Mouse (Mus musculus) erythroblast, embryonic 14.5 days (primary cell): ENCODE results near the gene Gm5767. TPM values are rescaled to one million over a fixed set of nuclear protein-coding genes. Genes with fewer than 3 reads are reported as not detected.

Experiments
- H3K27me3 ChIP-seq: 2 replicates; pipeline ENCODE4 v1.6.1; 2012; ENCODE audit warnings: inconsistent platforms; ENCODE audit not compliant: control insufficient read depth
- H3K36me3 ChIP-seq: 2 replicates; pipeline ENCODE4 v1.6.1; 2012; ENCODE audit warnings: mild to moderate bottlenecking, inconsistent platforms; ENCODE audit not compliant: control insufficient read depth
- H3K4me1 ChIP-seq: 2 replicates; pipeline ENCODE4 v1.6.1; 2012; ENCODE audit warnings: inconsistent platforms; ENCODE audit not compliant: control insufficient read depth
- H3K4me3 ChIP-seq: replicated peaks from 2 replicates; pipeline ENCODE3; 2012; ENCODE audit warnings: moderate library complexity, mild to moderate bottlenecking, inconsistent platforms
- H3K9me3 ChIP-seq: 2 replicates; pipeline ENCODE4 v1.6.1; 2012; ENCODE audit warnings: low read length, inconsistent platforms, mixed read lengths; ENCODE audit not compliant: control insufficient read depth
- GATA1 ChIP-seq: IDR thresholded peaks from 2 replicates; pipeline ENCODE4 v1.6.1; 2012; ENCODE audit warnings: low read length, inconsistent platforms, mixed read lengths
- TAL1 ChIP-seq: IDR thresholded peaks from 3 replicates; pipeline ENCODE4 v1.6.1; 2012; ENCODE audit warnings: low read length, inconsistent platforms, mixed read lengths
- polyA plus RNA-seq: library from polyadenylated mRNA; stranded (reverse); fragments of >175 nt; gene quantifications from 2 replicates; pipeline ENCODE4 v1.2.3, GENCODE M21; 2012

Gene Gm5767
- polyA plus RNA-seq, 1 experiment = not detected

GRCm38 (mm10) chr16:8673343-8673742, 7.2 kb upstream of the Gm5767 start:
- peaks cover 94% of the 10 kb centered on the region for H3K4me1 ChIP-seq
- H3K27me3 ChIP-seq = 0 out of 2 replicates have a peak, but pooled peaks cover 2% of the 10 kb centered on the region
- H3K4me3 ChIP-seq = no peak overlapping the region
- TF ChIP-seq GATA1 (no peak), TAL1 (no peak)
- H3K9me3 ChIP-seq = no peaks in the 10 kb centered on the region
- H3K36me3 ChIP-seq = peaks cover 43% of the 10 kb centered on the region

GRCm38 (mm10) chr16:8674165-8674564, 6.4 kb upstream of the Gm5767 start:
- Histone ChIP-seq H3K4me3 (peak overlapping the region; percentile 42), H3K27me3 (0 out of 2 replicates have a peak, but pooled peaks cover 2% of the 10 kb centered on the region)

GRCm38 (mm10) chr16:8675559-8675958, 5.0 kb upstream of the Gm5767 start:
- Histone ChIP-seq H3K36me3 (peaks cover 37% of the 10 kb centered on the region), H3K27me3 (0 out of 2 replicates have a peak, but pooled peaks cover 2% of the 10 kb centered on the region), H3K4me1 (peaks cover 92% of the 10 kb centered on the region), H3K9me3 (no peaks in the 10 kb centered on the region), H3K4me3 (peak overlapping the region; percentile 52)
- TF ChIP-seq TAL1 (no peak), GATA1 (no peak)

More at GRCm38 (mm10) chr16:8674165-8674564, 6.4 kb upstream of the Gm5767 start:
- Histone ChIP-seq H3K9me3 (no peaks in the 10 kb centered on the region), H3K4me1 (peaks cover 94% of the 10 kb centered on the region), H3K36me3 (peaks cover 41% of the 10 kb centered on the region)
- TF ChIP-seq TAL1 (no peak), GATA1 (no peak)

- TF ChIP-seq TAL1 (peak; percentile 87), GATA1 (peak; percentile 52)
- Histone ChIP-seq H3K4me3 (peak overlapping the region; percentile 52), H3K9me3 (no peaks in the 10 kb centered on the region), H3K4me1 (peaks cover 92% of the 10 kb centered on the region), H3K27me3 (0 out of 2 replicates have a peak, but pooled peaks cover 2% of the 10 kb centered on the region), H3K36me3 (peaks cover 39% of the 10 kb centered on the region)
Measured at GRCm38 (mm10) chr16:8676228-8676627, 4.3 kb upstream of the Gm5767 start.

GRCm38 (mm10) chr16:8676800-8677199, 3.8 kb upstream of the Gm5767 start:
- Histone ChIP-seq H3K4me1 (peaks cover 87% of the 10 kb centered on the region), H3K27me3 (0 out of 2 replicates have a peak, but pooled peaks cover 2% of the 10 kb centered on the region), H3K9me3 (no peaks in the 10 kb centered on the region), H3K4me3 (peak overlapping the region; percentile 52), H3K36me3 (peaks cover 45% of the 10 kb centered on the region)
- TF ChIP-seq TAL1 (no peak), GATA1 (no peak)

- H3K36me3 ChIP-seq = peaks cover 55% of the 10 kb centered on the region
- TF ChIP-seq TAL1 (no peak), GATA1 (no peak)
- H3K9me3 ChIP-seq = no peaks in the 10 kb centered on the region
- peaks cover 87% of the 10 kb centered on the region for H3K4me1 ChIP-seq
- peak overlapping the region; percentile 2 for H3K4me3 ChIP-seq
- 0 out of 2 replicates have a peak, but pooled peaks cover 2% of the 10 kb centered on the region for H3K27me3 ChIP-seq
Measured at GRCm38 (mm10) chr16:8678035-8678434, 2.5 kb upstream of the Gm5767 start.

- Histone ChIP-seq H3K36me3 (peaks cover 61% of the 10 kb centered on the region), H3K9me3 (no peaks in the 10 kb centered on the region), H3K4me1 (peaks cover 87% of the 10 kb centered on the region), H3K4me3 (no peak overlapping the region), H3K27me3 (0 out of 2 replicates have a peak, but pooled peaks cover 2% of the 10 kb centered on the region)
- TF ChIP-seq TAL1 = no peak
- no peak for TF ChIP-seq GATA1
Measured at GRCm38 (mm10) chr16:8678676-8679075, 1.9 kb upstream of the Gm5767 start.

- TF ChIP-seq TAL1 (no peak), GATA1 (no peak)
- Histone ChIP-seq H3K9me3 (no peaks in the 10 kb centered on the region), H3K4me3 (no peak overlapping the region), H3K27me3 (no peaks in the 10 kb centered on the region), H3K4me1 (peaks cover 86% of the 10 kb centered on the region), H3K36me3 (peaks cover 72% of the 10 kb centered on the region)
Measured at GRCm38 (mm10) chr16:8679780-8680179, 790 bp upstream of the Gm5767 start.

- TF ChIP-seq TAL1 (no peak), GATA1 (no peak)
- H3K36me3 ChIP-seq = peaks cover 96% of the 10 kb centered on the region
- H3K9me3 ChIP-seq = no peaks in the 10 kb centered on the region
- H3K4me1 ChIP-seq = peaks cover 88% of the 10 kb centered on the region
- H3K27me3 ChIP-seq = no peaks in the 10 kb centered on the region
- H3K4me3 ChIP-seq = no peak overlapping the region
Measured at GRCm38 (mm10) chr16:8685087-8685486, 4.5 kb downstream of the Gm5767 start.
